Mouse (Mus musculus): Measurements from ENCODE around the gene Gm34653. TPM values are rescaled to one million over a fixed set of nuclear protein-coding genes. Genes with fewer than 3 reads are reported as not detected.

Gm34653 gene
- polyA plus RNA-seq, 1 experiment: not detected

DNA sequence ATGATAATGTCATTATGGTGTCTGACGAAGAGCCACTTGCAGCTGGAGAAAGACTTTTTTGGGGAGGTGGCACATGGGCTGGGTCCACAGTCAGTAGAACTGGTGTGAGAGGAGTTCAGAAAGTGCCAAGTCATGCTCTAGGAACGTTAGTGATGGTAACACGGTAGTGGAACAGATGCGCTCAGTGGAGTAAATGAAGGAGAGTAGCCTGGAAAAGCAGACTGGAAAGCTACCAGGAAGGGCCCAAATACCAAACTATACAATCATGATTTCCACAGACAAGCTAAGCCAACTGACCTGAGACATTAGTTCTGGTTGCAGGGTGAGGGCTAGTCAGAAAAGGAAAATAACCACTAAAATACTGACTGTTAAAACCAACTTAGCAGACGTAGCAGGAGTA is 36.9 kb downstream of the Gm34653 start:
- Histone ChIP-seq H3K36me3 (ENCODE audit: control insufficient read depth, insufficient read depth) (peaks cover 13% of the 10 kb centered on the region), H3ac (ENCODE audit: control insufficient read depth, insufficient read length) (no peak overlapping the region), H3K27me3 (ENCODE audit: control insufficient read depth, insufficient read depth, insufficient read length) (peaks cover 4% of the 10 kb centered on the region), H3K4me2 (ENCODE audit: low read depth) (peak overlapping the region; percentile 75), H3K79me2 (ENCODE audit: control insufficient read depth, insufficient read depth) (peaks cover 56% of the 10 kb centered on the region), H3K4me3 (peak overlapping the region; percentile 90)
- TF ChIP-seq E2F4 (IDR thresholded peaks at IDR 0.05; ENCODE audit: insufficient read depth): no peak
- TF ChIP-seq MAX (IDR thresholded peaks at IDR 0.05; ENCODE audit: low read depth): no peak
- TF ChIP-seq USF1 (IDR thresholded peaks at IDR 0.05; ENCODE audit: low read depth): no peak
- TF ChIP-seq TCF3 (IDR thresholded peaks at IDR 0.05; ENCODE audit: insufficient read length, low read depth): no peak
- TF ChIP-seq TCF12 (IDR thresholded peaks at IDR 0.05; ENCODE audit: insufficient read depth, poor library complexity, severe bottlenecking): no peak
- TF ChIP-seq REST (IDR thresholded peaks at IDR 0.05; ENCODE audit: insufficient read depth, insufficient read length): no peak
- TF ChIP-seq CEBPB (IDR thresholded peaks at IDR 0.05; ENCODE audit: insufficient read depth, poor library complexity, severe bottlenecking): no peak
- no peak for TF ChIP-seq SRF (IDR thresholded peaks at IDR 0.05; ENCODE audit: control insufficient read depth, insufficient read length, low read depth)
- TF ChIP-seq POLR2AphosphoS2 (IDR thresholded peaks at IDR 0.05; ENCODE audit: insufficient read length, low read depth): no peak
- TF ChIP-seq POLR2A (IDR thresholded peaks at IDR 0.05; ENCODE audit: insufficient read length, low read depth): no peak
- no peak for TF ChIP-seq MYOD1 (IDR thresholded peaks at IDR 0.05; ENCODE audit: control insufficient read depth in 1 of 3, insufficient read length in 2 of 3, low read depth in 2 of 3)
- no peak for TF ChIP-seq MYOG (IDR thresholded peaks at IDR 0.05; ENCODE audit: control insufficient read depth in 1 of 3, insufficient read depth in 1 of 3, insufficient read length in 2 of 3, low read depth in 2 of 3)

DNA sequence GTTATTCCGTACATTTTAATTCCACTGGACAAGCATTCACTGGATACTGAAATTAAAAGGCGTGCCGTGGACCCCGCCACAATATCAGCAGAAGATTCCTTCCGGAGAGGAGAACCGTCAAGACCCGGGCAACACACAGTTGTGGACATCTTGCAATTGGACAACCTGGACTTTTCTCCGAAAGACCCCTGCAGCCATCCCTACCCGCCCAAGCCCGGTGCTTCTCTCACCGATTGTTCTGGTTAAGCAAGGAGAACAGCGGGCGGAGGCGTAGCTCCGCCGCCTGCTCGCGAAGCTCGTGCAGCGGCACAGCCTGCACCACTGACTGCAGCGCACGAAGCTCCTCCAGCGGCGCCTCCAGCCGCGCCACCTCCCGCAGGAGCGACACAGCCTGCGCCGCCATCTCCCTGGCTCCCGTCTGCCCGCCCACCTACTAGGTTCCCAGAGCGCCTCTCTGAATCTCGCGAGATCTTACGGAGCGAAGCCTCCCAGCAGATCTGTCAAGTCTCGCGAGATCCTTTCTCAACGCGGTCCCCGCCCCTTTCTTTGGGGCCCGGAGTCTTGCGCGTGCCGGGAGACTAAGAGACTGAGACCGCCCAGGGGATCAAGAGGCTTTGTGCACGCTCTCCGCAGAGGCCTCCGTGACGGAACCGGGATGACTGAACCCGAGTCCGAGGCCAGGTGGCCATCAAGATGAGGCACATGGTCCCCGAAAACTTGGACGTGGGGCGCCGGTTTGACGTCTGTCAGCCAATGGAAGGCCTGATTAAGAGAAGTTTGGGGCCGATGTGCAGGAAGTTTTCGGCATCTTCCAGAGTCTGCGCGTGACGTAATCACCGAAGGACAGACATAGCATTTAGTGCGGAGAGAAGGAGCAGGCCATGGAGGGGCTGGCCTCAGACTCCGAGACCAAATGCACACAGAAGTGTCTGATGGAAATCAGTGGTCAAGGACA is 38.0 kb downstream of the Gm34653 start:
- Histone ChIP-seq H3K27me3 (ENCODE audit: control insufficient read depth, insufficient read depth, insufficient read length) (peaks cover 6% of the 10 kb centered on the region), H3ac (ENCODE audit: control insufficient read depth, insufficient read length) (peak overlapping the region; percentile 85), H3K79me2 (ENCODE audit: control insufficient read depth, insufficient read depth) (peaks cover 54% of the 10 kb centered on the region), H3K36me3 (ENCODE audit: control insufficient read depth, insufficient read depth) (peaks cover 2% of the 10 kb centered on the region), H3K4me2 (ENCODE audit: low read depth) (peak overlapping the region; percentile 99), H3K4me3 (peak overlapping the region; percentile 90)
- TF ChIP-seq MYOD1 (IDR thresholded peaks at IDR 0.05; ENCODE audit: control insufficient read depth in 1 of 3, insufficient read length in 2 of 3, low read depth in 2 of 3) (peak in 1 of 3 experiments; percentile 41), MYOG (IDR thresholded peaks at IDR 0.05; ENCODE audit: control insufficient read depth in 1 of 3, insufficient read depth in 1 of 3, insufficient read length in 2 of 3, low read depth in 2 of 3) (no peak), MAX (IDR thresholded peaks at IDR 0.05; ENCODE audit: low read depth) (peak; percentile 60), POLR2A (IDR thresholded peaks at IDR 0.05; ENCODE audit: insufficient read length, low read depth) (peak; percentile 97), SRF (IDR thresholded peaks at IDR 0.05; ENCODE audit: control insufficient read depth, insufficient read length, low read depth) (no peak), CEBPB (IDR thresholded peaks at IDR 0.05; ENCODE audit: insufficient read depth, poor library complexity, severe bottlenecking) (no peak), TCF12 (IDR thresholded peaks at IDR 0.05; ENCODE audit: insufficient read depth, poor library complexity, severe bottlenecking) (no peak), E2F4 (IDR thresholded peaks at IDR 0.05; ENCODE audit: insufficient read depth) (no peak), TCF3 (IDR thresholded peaks at IDR 0.05; ENCODE audit: insufficient read length, low read depth) (no peak), USF1 (IDR thresholded peaks at IDR 0.05; ENCODE audit: low read depth) (no peak), POLR2AphosphoS2 (IDR thresholded peaks at IDR 0.05; ENCODE audit: insufficient read length, low read depth) (peak; percentile 90), REST (IDR thresholded peaks at IDR 0.05; ENCODE audit: insufficient read depth, insufficient read length) (peak; percentile 31)

DNA sequence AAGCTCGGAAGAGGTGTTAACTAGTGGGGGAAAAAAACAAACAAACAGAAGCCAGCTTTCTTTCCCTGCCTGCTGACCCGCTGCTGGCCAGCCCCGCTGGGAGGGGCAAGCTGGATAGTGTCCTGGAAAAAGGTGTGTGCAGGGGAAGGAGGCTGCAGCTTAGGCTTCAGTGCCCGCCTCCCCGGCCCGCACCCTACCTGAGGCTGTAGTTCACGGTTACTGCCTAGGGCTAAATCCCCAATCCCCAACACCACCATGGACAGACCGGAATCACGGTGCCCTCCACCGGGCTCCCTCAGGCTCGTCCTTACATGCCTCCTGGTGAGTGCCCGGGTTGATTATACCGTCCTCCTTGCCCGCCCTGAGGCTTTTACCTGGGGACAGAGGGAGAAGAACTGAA is 41.5 kb downstream of the Gm34653 start, which contains the start of gene Cutal:
Cutal (plus strand) TSS at position 126 of the 400 bp plus-strand sequence.
- TF ChIP-seq MAX (IDR thresholded peaks at IDR 0.05; ENCODE audit: low read depth) (no peak), CEBPB (IDR thresholded peaks at IDR 0.05; ENCODE audit: insufficient read depth, poor library complexity, severe bottlenecking) (no peak), MYOG (IDR thresholded peaks at IDR 0.05; ENCODE audit: control insufficient read depth in 1 of 3, insufficient read depth in 1 of 3, insufficient read length in 2 of 3, low read depth in 2 of 3) (no peak), E2F4 (IDR thresholded peaks at IDR 0.05; ENCODE audit: insufficient read depth) (no peak), TCF3 (IDR thresholded peaks at IDR 0.05; ENCODE audit: insufficient read length, low read depth) (no peak), TCF12 (IDR thresholded peaks at IDR 0.05; ENCODE audit: insufficient read depth, poor library complexity, severe bottlenecking) (no peak), USF1 (IDR thresholded peaks at IDR 0.05; ENCODE audit: low read depth) (no peak), POLR2A (IDR thresholded peaks at IDR 0.05; ENCODE audit: insufficient read length, low read depth) (no peak), POLR2AphosphoS2 (IDR thresholded peaks at IDR 0.05; ENCODE audit: insufficient read length, low read depth) (no peak), MYOD1 (IDR thresholded peaks at IDR 0.05; ENCODE audit: control insufficient read depth in 1 of 3, insufficient read length in 2 of 3, low read depth in 2 of 3) (no peak), SRF (IDR thresholded peaks at IDR 0.05; ENCODE audit: control insufficient read depth, insufficient read length, low read depth) (no peak), REST (IDR thresholded peaks at IDR 0.05; ENCODE audit: insufficient read depth, insufficient read length) (no peak)
- Histone ChIP-seq H3ac (ENCODE audit: control insufficient read depth, insufficient read length) (no peak within 1 kb of the TSS), H3K4me2 (ENCODE audit: low read depth) (peak within 1 kb of the TSS; percentile 32), H3K27me3 (ENCODE audit: control insufficient read depth, insufficient read depth, insufficient read length) (peaks cover 30% of the 10 kb centered on the region), H3K36me3 (ENCODE audit: control insufficient read depth, insufficient read depth) (no peaks in the 10 kb centered on the region), H3K79me2 (ENCODE audit: control insufficient read depth, insufficient read depth) (peaks cover 19% of the 10 kb centered on the region), H3K4me3 (no peak within 1 kb of the TSS)

DNA sequence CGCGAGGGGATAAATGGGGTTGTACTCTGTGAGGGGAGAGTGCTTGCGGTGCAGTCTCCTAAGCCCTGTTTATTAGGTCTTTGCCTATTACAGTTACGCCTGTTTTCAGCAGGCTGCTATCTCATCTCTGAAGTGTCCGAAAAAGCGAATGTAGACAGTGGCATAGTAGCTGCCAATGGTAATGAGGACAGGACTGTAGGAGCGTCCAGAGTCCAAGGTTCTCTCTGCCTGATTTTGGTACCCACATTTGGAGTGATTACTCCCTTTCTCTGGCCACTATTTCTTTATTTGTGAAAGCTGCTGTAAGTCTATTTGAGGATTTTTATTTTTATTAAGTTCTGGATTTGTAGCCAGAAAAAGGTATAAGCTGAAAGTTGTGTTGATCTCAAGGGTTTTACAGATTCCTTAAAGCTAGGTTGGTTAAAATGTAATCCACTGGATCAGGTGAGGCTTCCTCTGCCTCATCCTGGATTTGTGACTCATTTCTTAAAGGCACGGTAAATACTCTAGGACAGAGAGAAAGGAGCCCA is 42.1 kb downstream of the Gm34653 start, which contains the start of gene Psmd5:
Psmd5 (minus strand) TSS at position 153 of the 530 bp plus-strand sequence.
- Histone ChIP-seq H3K27me3 (ENCODE audit: control insufficient read depth, insufficient read depth, insufficient read length) (peaks cover 35% of the 10 kb centered on the region), H3K4me2 (ENCODE audit: low read depth) (peak within 1 kb of the TSS; percentile 32), H3ac (ENCODE audit: control insufficient read depth, insufficient read length) (no peak within 1 kb of the TSS), H3K79me2 (ENCODE audit: control insufficient read depth, insufficient read depth) (peaks cover 13% of the 10 kb centered on the region), H3K36me3 (ENCODE audit: control insufficient read depth, insufficient read depth) (no peaks in the 10 kb centered on the region), H3K4me3 (no peak within 1 kb of the TSS)
- TF ChIP-seq CEBPB (IDR thresholded peaks at IDR 0.05; ENCODE audit: insufficient read depth, poor library complexity, severe bottlenecking): no peak
- no peak for TF ChIP-seq TCF12 (IDR thresholded peaks at IDR 0.05; ENCODE audit: insufficient read depth, poor library complexity, severe bottlenecking)
- TF ChIP-seq TCF3 (IDR thresholded peaks at IDR 0.05; ENCODE audit: insufficient read length, low read depth): no peak
- TF ChIP-seq POLR2A (IDR thresholded peaks at IDR 0.05; ENCODE audit: insufficient read length, low read depth): no peak
- TF ChIP-seq E2F4 (IDR thresholded peaks at IDR 0.05; ENCODE audit: insufficient read depth): no peak
- TF ChIP-seq MAX (IDR thresholded peaks at IDR 0.05; ENCODE audit: low read depth): no peak
- no peak for TF ChIP-seq USF1 (IDR thresholded peaks at IDR 0.05; ENCODE audit: low read depth)

All from myocyte (in vitro differentiated cells).